Mouse (Mus musculus) MEL (cell line): Measurements from ENCODE around the gene Spcs2. TPM values are rescaled to one million over a fixed set of nuclear protein-coding genes. Genes with fewer than 3 reads are reported as not detected.
A peak's percentile ranks its signal among the peaks of the same experiment; 100 is the strongest.

Experiments used
- DNase-seq: peaks from one replicate; pipeline ENCODE4 v3.0.0; 2011; ENCODE audit warnings: low read depth, low spot score
- H3K27ac ChIP-seq: 2 replicates; pipeline ENCODE4 v1.5.1; 2012; ENCODE audit warnings: low read depth, mild to moderate bottlenecking, control low read depth, low read length, moderate library complexity; ENCODE audit not compliant: control insufficient read depth
- H3K27me3 ChIP-seq, 2 experiments: fragments of 150-350 bp in 1 of 2; sonication (generic) in 1 of 2; 2 replicates each; pipeline ENCODE4 v1.6.1; 2012; ENCODE audit warnings: low read length in 2 of 2, mild to moderate bottlenecking in 2 of 2, improper control_type of control experiment in 1 of 2, moderate library complexity in 1 of 2; ENCODE audit not compliant: insufficient read depth in 2 of 2, control insufficient read depth in 1 of 2
- H3K36me3 ChIP-seq, 2 experiments: 2 replicates each; pipeline ENCODE4 v1.6.1; 2012 to 2014; ENCODE audit warnings: low read length in 2 of 2, improper control_type of control experiment in 1 of 2, inconsistent platforms in 1 of 2, mild to moderate bottlenecking in 1 of 2; ENCODE audit not compliant: insufficient read depth in 2 of 2, control insufficient read depth in 1 of 2
- H3K4me1 ChIP-seq, 2 experiments: fragments of 150-350 bp in 1 of 2; sonication (generic) in 1 of 2; 2 replicates each; pipeline ENCODE4 v1.6.1; 2012; ENCODE audit warnings: low read length in 2 of 2, improper control_type of control experiment in 1 of 2, mild to moderate bottlenecking in 1 of 2; ENCODE audit not compliant: insufficient read depth in 2 of 2, control insufficient read depth in 1 of 2
- H3K4me3 ChIP-seq, 2 experiments: fragments of 150-350 bp in 1 of 2; sonication (generic) in 1 of 2; 2 replicates each; pipeline ENCODE4 v1.5.1; 2012; ENCODE audit warnings: low read depth in 2 of 2, low read length in 2 of 2, mild to moderate bottlenecking in 2 of 2, moderate library complexity in 2 of 2, control low read depth in 1 of 2, improper control_type of control experiment in 1 of 2; ENCODE audit not compliant: control insufficient read depth in 1 of 2, insufficient read depth in 1 of 2
- H3K79me2 ChIP-seq: 2 replicates; pipeline ENCODE4 v1.6.1; 2012; ENCODE audit warnings: mild to moderate bottlenecking, low read length, moderate library complexity; ENCODE audit not compliant: control insufficient read depth, poor library complexity, insufficient read depth
- H3K9ac ChIP-seq: 2 replicates; pipeline ENCODE4 v1.6.1; 2012; ENCODE audit warnings: low read depth, mild to moderate bottlenecking, control low read depth, low read length, moderate library complexity; ENCODE audit not compliant: control insufficient read depth, poor library complexity, severe bottlenecking
- H3K9me3 ChIP-seq: fragments of 150-350 bp; sonication (generic); replicated peaks from 2 replicates; pipeline ENCODE4 v1.6.1; 2012; ENCODE audit warnings: mild to moderate bottlenecking, low read length, improper control_type of control experiment, moderate library complexity; ENCODE audit not compliant: insufficient read depth
- BHLHE40 ChIP-seq: IDR thresholded peaks from 2 replicates; pipeline ENCODE4 v1.6.1; 2012; ENCODE audit warnings: low read depth, mild to moderate bottlenecking, inconsistent platforms, low read length, improper control_type of control experiment, borderline replicate concordance
- CHD2 ChIP-seq: IDR thresholded peaks from 2 replicates; pipeline ENCODE4 v1.6.1; 2011; ENCODE audit warnings: low read length, improper control_type of control experiment
- CTCF ChIP-seq, 3 experiments: IDR thresholded peaks in 2 of 3; conservative IDR thresholded peaks in 1 of 3; 2 replicates each; pipeline ENCODE4 v1.5.1; 2011 to 2012; ENCODE audit warnings: low read length in 3 of 3, low read depth in 2 of 3, mild to moderate bottlenecking in 2 of 3, improper control_type of control experiment in 1 of 3, inconsistent platforms in 1 of 3, mixed read lengths in 1 of 3, moderate library complexity in 1 of 3; ENCODE audit not compliant: control insufficient read depth in 1 of 3, insufficient read depth in 1 of 3, poor library complexity in 1 of 3, severe bottlenecking in 1 of 3
- EP300 ChIP-seq, 2 experiments: IDR thresholded peaks; 2 replicates each; pipeline ENCODE4 v1.6.1; 2011; ENCODE audit warnings: improper control_type of control experiment in 2 of 2, low read length in 2 of 2, low read depth in 1 of 2, mild to moderate bottlenecking in 1 of 2
- ETS1 ChIP-seq: IDR thresholded peaks from 2 replicates; pipeline ENCODE4 v1.6.1; 2012; ENCODE audit warnings: low read depth, mild to moderate bottlenecking, inconsistent platforms, low read length, improper control_type of control experiment, moderate library complexity
- HCFC1 ChIP-seq: IDR thresholded peaks from 2 replicates; pipeline ENCODE4 v1.6.1; 2012; ENCODE audit warnings: low read depth, mild to moderate bottlenecking, inconsistent platforms, low read length, improper control_type of control experiment, moderate library complexity
- KAT2A ChIP-seq: conservative IDR thresholded peaks from 2 replicates; pipeline ENCODE4 v1.6.1; 2012; ENCODE audit warnings: low read depth, low read length, improper control_type of control experiment, inconsistent platforms
- MAFK ChIP-seq: IDR thresholded peaks from 2 replicates; pipeline ENCODE4 v1.6.1; 2011; ENCODE audit warnings: low read depth, mild to moderate bottlenecking, low read length, improper control_type of control experiment, borderline replicate concordance
- MAX ChIP-seq: IDR thresholded peaks from 2 replicates; pipeline ENCODE4 v1.6.1; 2011; ENCODE audit warnings: low read length, improper control_type of control experiment
- MAZ ChIP-seq: IDR thresholded peaks from 2 replicates; pipeline ENCODE4 v1.6.1; 2012; ENCODE audit warnings: low read depth, mild to moderate bottlenecking, inconsistent platforms, low read length, improper control_type of control experiment
- MEF2A ChIP-seq: IDR thresholded peaks from 2 replicates; pipeline ENCODE4 v1.6.1; 2014; ENCODE audit warnings: low read depth, mild to moderate bottlenecking, inconsistent platforms, low read length, improper control_type of control experiment; ENCODE audit not compliant: poor library complexity, insufficient replicate concordance, severe bottlenecking; ENCODE audit errors: extremely low read depth
- MXI1 ChIP-seq: IDR thresholded peaks from 2 replicates; pipeline ENCODE4 v1.6.1; 2011; ENCODE audit warnings: mild to moderate bottlenecking, low read depth, low read length, improper control_type of control experiment
- MYB ChIP-seq: IDR thresholded peaks from 2 replicates; pipeline ENCODE4 v1.6.1; 2011; ENCODE audit warnings: mild to moderate bottlenecking, low read depth, low read length, improper control_type of control experiment
- MYC ChIP-seq: IDR thresholded peaks from 2 replicates; pipeline ENCODE4 v1.6.1; 2011; ENCODE audit warnings: low read depth, mild to moderate bottlenecking, low read length, improper control_type of control experiment, moderate library complexity
- NELFE ChIP-seq: IDR thresholded peaks from 2 replicates; pipeline ENCODE4 v1.6.1; 2011; ENCODE audit warnings: low read depth, low read length, improper control_type of control experiment
- NRF1 ChIP-seq: IDR thresholded peaks from 2 replicates; pipeline ENCODE4 v1.6.1; 2014; ENCODE audit warnings: low read depth, mild to moderate bottlenecking, inconsistent platforms, low read length, improper control_type of control experiment, moderate library complexity; ENCODE audit not compliant: poor library complexity, insufficient read depth, severe bottlenecking
- POLR2A ChIP-seq, 2 experiments: IDR thresholded peaks; 2 replicates each; pipeline ENCODE4 v1.6.1; 2011 to 2012; ENCODE audit warnings: low read length in 2 of 2, mild to moderate bottlenecking in 2 of 2, control low read depth in 1 of 2, improper control_type of control experiment in 1 of 2, low read depth in 1 of 2, moderate library complexity in 1 of 2; ENCODE audit not compliant: control insufficient read depth in 1 of 2, insufficient read depth in 1 of 2, poor library complexity in 1 of 2
- POLR2AphosphoS2 ChIP-seq: IDR thresholded peaks from 2 replicates; pipeline ENCODE4 v1.6.1; 2011; ENCODE audit warnings: low read length, improper control_type of control experiment
- RAD21 ChIP-seq: IDR thresholded peaks from 2 replicates; pipeline ENCODE4 v1.6.1; 2011; ENCODE audit warnings: mild to moderate bottlenecking, low read depth, low read length, improper control_type of control experiment
- RCOR1 ChIP-seq: IDR thresholded peaks from 2 replicates; pipeline ENCODE4 v1.6.1; 2012; ENCODE audit warnings: low read depth, mild to moderate bottlenecking, inconsistent platforms, low read length, improper control_type of control experiment
- TCF12 ChIP-seq: IDR thresholded peaks from 2 replicates; pipeline ENCODE4 v1.6.1; 2014; ENCODE audit warnings: low read depth, mild to moderate bottlenecking, inconsistent platforms, low read length, improper control_type of control experiment, moderate library complexity
- UBTF ChIP-seq: IDR thresholded peaks from 2 replicates; pipeline ENCODE4 v1.6.1; 2012; ENCODE audit warnings: low read depth, mild to moderate bottlenecking, inconsistent platforms, low read length, improper control_type of control experiment, moderate library complexity, borderline replicate concordance; ENCODE audit not compliant: insufficient read depth
- USF1 ChIP-seq: IDR thresholded peaks from 2 replicates; pipeline ENCODE4 v1.6.1; 2014; ENCODE audit warnings: low read depth, mild to moderate bottlenecking, inconsistent platforms, low read length, improper control_type of control experiment, moderate library complexity
- USF2 ChIP-seq, 2 experiments: IDR thresholded peaks; 2 replicates each; pipeline ENCODE4 v1.6.1; 2011 to 2012; ENCODE audit warnings: improper control_type of control experiment in 2 of 2, low read length in 2 of 2, borderline replicate concordance in 1 of 2, inconsistent platforms in 1 of 2, low read depth in 1 of 2, mild to moderate bottlenecking in 1 of 2; ENCODE audit not compliant: insufficient read depth in 1 of 2
- ZC3H11A ChIP-seq: IDR thresholded peaks from 2 replicates; pipeline ENCODE4 v1.6.1; 2012; ENCODE audit warnings: low read depth, mild to moderate bottlenecking, inconsistent platforms, low read length, improper control_type of control experiment
- ZKSCAN1 ChIP-seq: IDR thresholded peaks from 2 replicates; pipeline ENCODE4 v1.6.1; 2012; ENCODE audit warnings: low read depth, mild to moderate bottlenecking, inconsistent platforms, low read length, improper control_type of control experiment, moderate library complexity
- ZMIZ1 ChIP-seq: IDR thresholded peaks from 2 replicates; pipeline ENCODE4 v1.6.1; 2012; ENCODE audit warnings: low read depth, mild to moderate bottlenecking, inconsistent platforms, low read length, improper control_type of control experiment, moderate library complexity
- polyA plus RNA-seq, 2 experiments: library from polyadenylated mRNA; stranded (reverse) in 1 of 2; unstranded in 1 of 2; fragments of >175 nt in 1 of 2; fragments of >200 nt in 1 of 2; gene quantifications; 2 replicates each; pipeline versions ENCODE4 v1.2.1 to v1.2.4; 2012; ENCODE audit warnings: low replicate concordance in 2 of 2, low read depth in 1 of 2; ENCODE audit not compliant: insufficient read length in 2 of 2, insufficient read depth in 1 of 2, missing spikeins in 1 of 2
- total RNA-seq: library from RNA; depleted of rRNA; stranded (reverse); fragments of 300-350 nt; gene quantifications from 2 replicates; pipeline ENCODE4 v1.2.3, GENCODE M21; 2012

The Spcs2 gene
- total and polyA plus RNA-seq, 3 experiments: 152 to 241 TPM; not detected in 1

GRCm38 (mm10) chr7:99876345-99876744 is 13.1 kb upstream of the Spcs2 start (continued):
- TF ChIP-seq CTCF (IDR thresholded peaks at IDR 0.05 in 2 of 3, conservative IDR thresholded peaks at IDR 0.05 in 1 of 3; ENCODE audit: control insufficient read depth in 1 of 3, insufficient read depth in 1 of 3, low read depth in 2 of 3, low read length in 3 of 3, poor library complexity in 1 of 3, severe bottlenecking in 1 of 3): peak; percentile 78 to 89 (median 81)
- TF ChIP-seq, all 39 proteins: peak for 6

GRCm38 (mm10) chr7:99875891-99876290 is 12.6 kb upstream of the Spcs2 start:
- Histone ChIP-seq H3K9me3 (no peaks in the 10 kb centered on the region), H3K36me3 (peaks cover 0 to 13% of the 10 kb centered on the region in 2 experiments; a peak in 2 of 4 replicates), H3K27ac (no peak overlapping the region), H3K27me3 (no peaks in the 10 kb centered on the region), H3K9ac (no peak overlapping the region), H3K79me2 (no peaks in the 10 kb centered on the region), H3K4me1 (peaks cover 11 to 15% of the 10 kb centered on the region in 2 experiments), H3K4me3 (no peak overlapping the region)
- TF ChIP-seq ZMIZ1 (no peak), CHD2 (no peak), EP300 (IDR thresholded peaks at IDR 0.05; ENCODE audit: low read depth in 1 of 2, low read length in 2 of 2) (no peak), POLR2A (IDR thresholded peaks at IDR 0.05; ENCODE audit: control insufficient read depth in 1 of 2, insufficient read depth in 1 of 2, low read depth in 1 of 2, low read length in 2 of 2, poor library complexity in 1 of 2) (no peak), HCFC1 (no peak), MAZ (no peak), TCF12 (no peak), MXI1 (no peak), MAX (no peak), USF2 (IDR thresholded peaks at IDR 0.05; ENCODE audit: borderline replicate concordance in 1 of 2, insufficient read depth in 1 of 2, low read depth in 1 of 2, low read length in 2 of 2) (no peak)
- TF ChIP-seq, all 39 proteins: peak for 0
- no peak for DNase-seq

GRCm38 (mm10) chr7:99873965-99874364 is 10.7 kb upstream of the Spcs2 start:
- Histone ChIP-seq H3K4me3 (no peak overlapping the region), H3K9me3 (no peaks in the 10 kb centered on the region), H3K27me3 (no peaks in the 10 kb centered on the region), H3K9ac (peak overlapping the region; percentile 39), H3K36me3 (peaks cover 0 to 16% of the 10 kb centered on the region in 2 experiments; a peak in 2 of 4 replicates), H3K79me2 (no peaks in the 10 kb centered on the region), H3K4me1 (peaks cover 11 to 17% of the 10 kb centered on the region in 2 experiments), H3K27ac (peak overlapping the region; percentile 89)
- peak; percentile 75 for DNase-seq
- TF ChIP-seq HCFC1 (peak; percentile 57; the same call in 1 of the 2 replicates), ZC3H11A (no peak), KAT2A (no peak), MYC (peak; percentile 70; the same call in 1 of the 2 replicates), USF2 (IDR thresholded peaks at IDR 0.05; ENCODE audit: borderline replicate concordance in 1 of 2, insufficient read depth in 1 of 2, low read depth in 1 of 2, low read length in 2 of 2) (no peak), RCOR1 (peak; percentile 38; the same call in 1 of the 2 replicates), EP300 (IDR thresholded peaks at IDR 0.05; ENCODE audit: low read depth in 1 of 2, low read length in 2 of 2) (peak; percentile 75 to 85), ETS1 (peak; percentile 79), RAD21 (no peak), BHLHE40 (no peak), ZKSCAN1 (0 out of 2 replicates have a peak, but pooled peaks have one; percentile 39), USF1 (no peak), NELFE (peak; percentile 40), MEF2A (no peak), MXI1 (peak; percentile 69), NRF1 (no peak), UBTF (no peak), POLR2AphosphoS2 (no peak), ZMIZ1 (no peak), MAZ (peak; percentile 51; the same call in 1 of the 2 replicates), MAFK (no peak), MYB (peak; percentile 71)
